Mouse (Mus musculus) stomach, embryonic 16.5 days (tissue): ENCODE measurements around the gene Klhl3. TPM values are rescaled to one million over a fixed set of nuclear protein-coding genes. Genes with fewer than 3 reads are reported as not detected.

Experiments used
- ATAC-seq: fragments of 200-750 bp; cut with Nextera tagmentation; 2 replicates; pipeline ENCODE4 v1.8.0; 2017; ENCODE audit warnings: moderate number of reproducible peaks, moderate TSS enrichment; ENCODE audit not compliant: insufficient read depth, low FRiP score
- H3K27ac ChIP-seq: fragments of 300-500 bp; sonication (generic); 2 replicates; pipeline ENCODE4 v1.5.1; 2014; ENCODE audit warnings: low read length
- H3K27me3 ChIP-seq: fragments of 300-500 bp; sonication (generic); 2 replicates; pipeline ENCODE4 v1.6.1; 2014; ENCODE audit warnings: low read length, control low read depth, mixed read lengths; ENCODE audit not compliant: control insufficient read depth, insufficient read depth
- H3K36me3 ChIP-seq: fragments of 300-500 bp; sonication (generic); 2 replicates; pipeline ENCODE4 v1.6.1; 2014; ENCODE audit warnings: low read length; ENCODE audit not compliant: control insufficient read depth, insufficient read depth
- H3K4me1 ChIP-seq: fragments of 300-500 bp; sonication (generic); 2 replicates; pipeline ENCODE4 v1.6.1; 2014; ENCODE audit warnings: low read length, control low read depth, mixed read lengths; ENCODE audit not compliant: control insufficient read depth, insufficient read depth
- H3K4me2 ChIP-seq: fragments of 300-500 bp; sonication (generic); 2 replicates; pipeline ENCODE4 v1.6.1; 2014; ENCODE audit warnings: low read depth, low read length, mixed read lengths
- H3K4me3 ChIP-seq: fragments of 300-500 bp; sonication (generic); replicated peaks from 2 replicates; pipeline ENCODE4 v1.5.1; 2014; ENCODE audit warnings: mild to moderate bottlenecking, low read length
- H3K9ac ChIP-seq: fragments of 300-500 bp; sonication (generic); 2 replicates; pipeline ENCODE4 v1.6.1; 2014; ENCODE audit warnings: low read length
- H3K9me3 ChIP-seq: fragments of 300-500 bp; sonication (generic); replicated peaks from 2 replicates; pipeline ENCODE4 v1.6.1; 2016; ENCODE audit warnings: low read length, control low read depth; ENCODE audit not compliant: control insufficient read depth
- WGBS: fragments of 180-500 bp; shearing (Covaris S2); extraction: QIAGEN DNeasy Blood & Tissue Kit; methylation state at CpG from one replicate; pipeline ENCODE4 v1.1.7; 2014; 5-methylcytosine and 5-hydroxymethylcytosine counted together
- polyA plus RNA-seq: library from polyadenylated mRNA; unstranded; fragments of >200 nt; fragmentation: Nextera tagmentation; extraction: Ambion mirVana; gene quantifications from 2 replicates; pipeline ENCODE4 v1.2.1, GENCODE M21; 2015

Gene Klhl3
- polyA plus RNA-seq, 1 experiment from 2014 or later = 2.9 TPM

- no peaks in the 10 kb centered on the region for H3K27me3 ChIP-seq
- WGBS = 86% methylated on average over 8 of the region's 8 CpGs
- H3K4me3 ChIP-seq = no peak overlapping the region
- H3K27ac ChIP-seq = no peak overlapping the region
- H3K36me3 ChIP-seq = no peaks in the 10 kb centered on the region
- ATAC-seq = no peak
- H3K9ac ChIP-seq = no peak overlapping the region
- no peak overlapping the region for H3K4me2 ChIP-seq
- H3K4me1 ChIP-seq = no peaks in the 10 kb centered on the region
- H3K9me3 ChIP-seq = no peaks in the 10 kb centered on the region
These were observed 86.3 kb downstream of the Klhl3 start for GRCm38 (mm10) chr13:58027115-58027514.

- no peaks in the 10 kb centered on the region for H3K36me3 ChIP-seq
- no peak overlapping the region for H3K4me2 ChIP-seq
- H3K4me1 ChIP-seq = no peaks in the 10 kb centered on the region
- no peak for ATAC-seq
- no peak overlapping the region for H3K4me3 ChIP-seq
- 88% methylated on average over 16 of the region's 16 CpGs for WGBS
- H3K9me3 ChIP-seq = no peaks in the 10 kb centered on the region
- H3K27ac ChIP-seq = no peak overlapping the region
- H3K9ac ChIP-seq = no peak overlapping the region
- no peaks in the 10 kb centered on the region for H3K27me3 ChIP-seq
These were observed 87.5 kb downstream of the Klhl3 start for GRCm38 (mm10) chr13:58025701-58026414.

- ATAC-seq = no peak
- 74% methylated on average over 8 of the region's 8 CpGs for WGBS
These were observed 89.5 kb downstream of the Klhl3 start for GRCm38 (mm10) chr13:58023726-58024453.

GRCm38 (mm10) chr13:58023001-58023560 is 90.3 kb downstream of the Klhl3 start:
- 78% methylated on average over 9 of the region's 9 CpGs for WGBS
- Histone ChIP-seq H3K27me3 (no peaks in the 10 kb centered on the region), H3K4me2 (no peak overlapping the region), H3K4me1 (no peaks in the 10 kb centered on the region), H3K27ac (no peak overlapping the region), H3K9me3 (no peaks in the 10 kb centered on the region), H3K36me3 (no peaks in the 10 kb centered on the region), H3K4me3 (no peak overlapping the region), H3K9ac (no peak overlapping the region)
- no peak for ATAC-seq

More at GRCm38 (mm10) chr13:58023726-58024453, 89.5 kb downstream of the Klhl3 start:
- Histone ChIP-seq H3K27ac (no peak overlapping the region), H3K4me3 (no peak overlapping the region), H3K4me1 (no peaks in the 10 kb centered on the region), H3K4me2 (no peak overlapping the region), H3K9ac (no peak overlapping the region), H3K9me3 (no peaks in the 10 kb centered on the region), H3K36me3 (no peaks in the 10 kb centered on the region), H3K27me3 (no peaks in the 10 kb centered on the region)

GRCm38 (mm10) chr13:58020428-58020827 is 93.0 kb downstream of the Klhl3 start:
- no peak for ATAC-seq
- Histone ChIP-seq H3K4me1 (no peaks in the 10 kb centered on the region), H3K4me2 (no peak overlapping the region), H3K9me3 (no peaks in the 10 kb centered on the region), H3K9ac (no peak overlapping the region), H3K27me3 (no peaks in the 10 kb centered on the region), H3K36me3 (no peaks in the 10 kb centered on the region), H3K27ac (no peak overlapping the region), H3K4me3 (no peak overlapping the region)
- WGBS = 78% methylated on average over 10 of the region's 10 CpGs

GRCm38 (mm10) chr13:58017298-58017697 is 96.1 kb downstream of the Klhl3 start:
- WGBS = 65% methylated on average over 6 of the region's 6 CpGs

GRCm38 (mm10) chr13:58012067-58012925 is 101.1 kb downstream of the Klhl3 start:
- WGBS = 62% methylated on average over 14 of the region's 14 CpGs
- H3K9ac ChIP-seq = 0 out of 2 replicates have a peak overlapping the region, but pooled peaks have one; percentile 10
- no peaks in the 10 kb centered on the region for H3K9me3 ChIP-seq
- H3K4me1 ChIP-seq = 0 out of 2 replicates have a peak, but pooled peaks cover 4% of the 10 kb centered on the region
- no peak overlapping the region for H3K4me3 ChIP-seq
- H3K4me2 ChIP-seq = no peak overlapping the region
- no peaks in the 10 kb centered on the region for H3K27me3 ChIP-seq
- H3K27ac ChIP-seq = no peak overlapping the region
- H3K36me3 ChIP-seq = no peaks in the 10 kb centered on the region
- no peak for ATAC-seq

More at GRCm38 (mm10) chr13:58017298-58017697, 96.1 kb downstream of the Klhl3 start:
- H3K36me3 ChIP-seq = no peaks in the 10 kb centered on the region
- no peak overlapping the region for H3K4me2 ChIP-seq
- H3K27me3 ChIP-seq = no peaks in the 10 kb centered on the region
- H3K4me3 ChIP-seq = no peak overlapping the region
- H3K9ac ChIP-seq = no peak overlapping the region
- H3K27ac ChIP-seq = no peak overlapping the region
- no peaks in the 10 kb centered on the region for H3K4me1 ChIP-seq
- ATAC-seq = no peak
- no peaks in the 10 kb centered on the region for H3K9me3 ChIP-seq

- Histone ChIP-seq H3K27me3 (no peaks in the 10 kb centered on the region), H3K9ac (no peak overlapping the region), H3K27ac (no peak overlapping the region), H3K9me3 (no peaks in the 10 kb centered on the region), H3K4me3 (no peak overlapping the region), H3K4me2 (no peak overlapping the region), H3K4me1 (0 out of 2 replicates have a peak, but pooled peaks cover 4% of the 10 kb centered on the region), H3K36me3 (no peaks in the 10 kb centered on the region)
- WGBS = 76% methylated on average over 2 of the region's 2 CpGs
- no peak for ATAC-seq
These were observed 101.9 kb downstream of the Klhl3 start for GRCm38 (mm10) chr13:58011526-58011925.
